Mouse (Mus musculus) heart, postnatal 0 days (tissue): ENCODE results near the gene Gm12216. TPM values are rescaled to one million over a fixed set of nuclear protein-coding genes. Genes with fewer than 3 reads are reported as not detected.
A peak's percentile ranks its signal among the peaks of the same experiment; 100 is the strongest.

Source experiments
- ATAC-seq: fragments of 200-750 bp; cut with Nextera tagmentation; 2 replicates; pipeline ENCODE4 v1.8.0; 2017; ENCODE audit warnings: low read depth, moderate number of reproducible peaks, moderate library complexity; ENCODE audit not compliant: insufficient read depth
- DNase-seq: peaks from one replicate; pipeline ENCODE4 v3.0.0-alpha.2; 2016; ENCODE audit warnings: low spot score
- H3K27ac ChIP-seq: fragments of 300-500 bp; sonication (generic); 2 replicates; pipeline ENCODE4 v1.5.1; 2014; ENCODE audit warnings: low read depth, mild to moderate bottlenecking
- H3K27me3 ChIP-seq: fragments of 300-500 bp; sonication (generic); 2 replicates; pipeline ENCODE4 v1.6.1; 2014; ENCODE audit warnings: low read length, mixed read lengths; ENCODE audit not compliant: control insufficient read depth, insufficient read depth
- H3K36me3 ChIP-seq: fragments of 300-500 bp; sonication (generic); replicated peaks from 2 replicates; pipeline ENCODE4 v1.6.1; 2014; ENCODE audit warnings: low read length, mixed read lengths; ENCODE audit not compliant: control insufficient read depth, insufficient read depth
- H3K4me1 ChIP-seq: fragments of 300-500 bp; sonication (generic); 2 replicates; pipeline ENCODE4 v1.6.1; 2014; ENCODE audit warnings: antibody characterized with exemption; ENCODE audit not compliant: control insufficient read depth, insufficient read depth
- H3K4me2 ChIP-seq: fragments of 300-500 bp; sonication (generic); 2 replicates; pipeline ENCODE4 v1.6.1; 2014; ENCODE audit warnings: low read depth, mild to moderate bottlenecking, low read length, moderate library complexity
- H3K4me3 ChIP-seq: fragments of 300-500 bp; sonication (generic); 2 replicates; pipeline ENCODE4 v1.5.1; 2014; ENCODE audit warnings: low read depth, low read length
- H3K9ac ChIP-seq: fragments of 300-500 bp; sonication (generic); replicated peaks from 2 replicates; pipeline ENCODE4 v1.6.1; 2014; ENCODE audit warnings: low read depth, low read length, mixed read lengths
- H3K9me3 ChIP-seq: fragments of 300-500 bp; sonication (generic); replicated peaks from 2 replicates; pipeline ENCODE4 v1.6.1; 2016; ENCODE audit warnings: low read length; ENCODE audit not compliant: control insufficient read depth
- CTCF ChIP-seq: IDR thresholded peaks from 2 replicates; pipeline ENCODE4 v1.5.1; 2016; ENCODE audit warnings: antibody characterized with exemption, control low read depth, low read depth
- EP300 ChIP-seq: IDR thresholded peaks from 2 replicates; pipeline ENCODE4 v1.6.1; 2016; ENCODE audit warnings: antibody characterized with exemption, low read depth
- WGBS: fragments of 180-500 bp; shearing (Covaris S2); extraction: QIAGEN DNeasy Blood & Tissue Kit; methylation state at CpG from one replicate; pipeline ENCODE4 v1.1.7; 2014; 5-methylcytosine and 5-hydroxymethylcytosine counted together
- polyA plus RNA-seq: library from polyadenylated mRNA; unstranded; fragments of >200 nt; fragmentation: Nextera tagmentation; extraction: Ambion mirVana; gene quantifications from 2 replicates; pipeline ENCODE4 v1.2.1, GENCODE M21; 2015
- total RNA-seq: library from RNA; depleted of rRNA; stranded (reverse); fragments of >200 nt; gene quantifications from 2 replicates; pipeline ENCODE4 v1.2.3, GENCODE M21; 2014; ENCODE audit warnings: low replicate concordance

The Gm12216 gene
- total and polyA plus RNA-seq, 2 experiments from 2014 or later = 1.6 TPM; not detected in 1

DNA sequence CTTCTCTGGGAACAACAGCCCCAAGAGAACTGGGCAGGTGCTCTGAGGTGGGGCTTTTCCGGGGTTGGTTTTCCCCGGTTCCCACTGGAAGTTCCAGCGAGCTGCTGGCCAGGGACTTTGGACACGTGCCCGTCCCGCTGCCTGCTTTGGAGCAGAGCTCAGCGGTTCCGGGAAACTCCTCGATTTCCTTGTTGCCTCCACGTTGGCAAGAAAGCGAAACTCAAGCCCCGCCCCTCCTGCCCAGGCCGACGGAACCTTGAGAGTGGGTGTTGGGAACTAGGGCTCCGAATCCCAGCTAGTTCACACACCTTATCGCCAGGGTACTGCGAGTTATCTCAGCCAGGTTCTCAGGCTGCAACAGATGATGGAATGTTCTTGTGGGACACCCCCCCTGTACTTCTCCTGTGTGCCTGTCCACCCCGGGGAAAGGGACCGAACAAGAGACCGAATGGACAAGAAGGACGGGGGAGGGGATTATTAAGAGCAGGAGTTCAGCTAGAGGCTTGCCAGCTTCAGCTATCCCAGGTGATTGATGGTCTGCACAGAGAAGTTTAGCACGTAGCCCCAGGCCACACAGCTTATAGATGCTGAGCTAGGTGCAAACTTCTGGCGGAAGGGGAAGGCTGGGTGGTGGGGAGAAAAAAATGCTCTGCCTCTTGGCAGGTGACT, 96.1 kb downstream of the Gm12216 start:
- WGBS = 2% methylated on average over 23 of the region's 23 CpGs
- peak; percentile 7 for ATAC-seq
- no peaks in the 10 kb centered on the region for H3K27me3 ChIP-seq
- no peaks in the 10 kb centered on the region for H3K9me3 ChIP-seq
- peak overlapping the region; percentile 40 for H3K9ac ChIP-seq
- H3K4me1 ChIP-seq = peaks cover 47% of the 10 kb centered on the region
- peak; percentile 69 for DNase-seq
- TF ChIP-seq CTCF (no peak), EP300 (no peak; the same call in 1 of the 2 replicates)
- peak overlapping the region; percentile 70 for H3K4me2 ChIP-seq
- peak overlapping the region; percentile 97 for H3K27ac ChIP-seq
- peak overlapping the region; percentile 41 for H3K4me3 ChIP-seq
- H3K36me3 ChIP-seq = no peaks in the 10 kb centered on the region

DNA sequence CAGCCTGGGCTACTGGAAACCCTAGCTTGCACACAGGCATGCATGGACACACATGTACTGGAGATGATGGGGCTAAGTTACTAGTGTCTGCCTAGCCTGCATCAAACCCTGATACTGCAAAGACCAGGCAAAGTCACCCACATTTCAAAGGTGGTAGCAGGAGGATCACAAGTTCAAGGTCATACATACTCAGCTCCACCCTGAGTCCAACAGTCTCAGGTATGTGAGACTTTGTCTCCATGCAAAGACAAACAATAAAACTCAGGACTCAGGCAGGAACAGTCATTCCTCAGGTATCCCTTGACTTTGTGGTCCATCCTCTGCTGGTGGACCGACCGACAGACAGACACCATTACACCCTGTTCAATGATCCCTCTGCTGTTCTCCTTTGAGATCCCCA, 96.6 kb downstream of the Gm12216 start:
- Histone ChIP-seq H3K9me3 (no peaks in the 10 kb centered on the region), H3K4me3 (peak overlapping the region; percentile 41), H3K27me3 (no peaks in the 10 kb centered on the region), H3K4me1 (peaks cover 47% of the 10 kb centered on the region), H3K9ac (peak overlapping the region; percentile 40; the same call in 1 of the 2 replicates), H3K36me3 (no peaks in the 10 kb centered on the region), H3K27ac (peak overlapping the region; percentile 97), H3K4me2 (peak overlapping the region; percentile 70)
- no peak for DNase-seq
- no peak for ATAC-seq
- 37% methylated on average over 2 of the region's 2 CpGs for WGBS
- TF ChIP-seq EP300 (no peak), CTCF (no peak)

DNA sequence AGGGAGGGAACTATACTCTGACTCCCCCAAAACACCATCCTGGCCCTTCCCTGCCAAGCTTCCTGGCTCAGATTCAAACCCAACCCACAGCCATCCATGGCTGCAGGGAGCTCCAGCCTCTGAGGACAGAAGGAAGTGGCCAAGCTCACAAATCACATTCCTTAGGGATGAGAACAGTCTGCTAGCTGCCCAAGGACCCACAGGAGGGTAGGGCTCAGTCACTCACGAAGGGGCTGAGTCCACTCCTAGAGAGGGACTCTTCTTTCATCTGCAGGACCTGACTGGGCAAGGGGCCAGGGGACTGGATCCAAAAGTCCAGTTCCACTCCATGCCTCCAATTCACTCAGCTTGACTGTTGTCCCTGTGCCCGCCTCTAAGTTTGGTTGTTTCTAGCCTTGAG, 97.2 kb downstream of the Gm12216 start:
- Histone ChIP-seq H3K36me3 (no peaks in the 10 kb centered on the region), H3K4me3 (no peak overlapping the region), H3K9ac (no peak overlapping the region), H3K27me3 (no peaks in the 10 kb centered on the region), H3K4me2 (no peak overlapping the region), H3K4me1 (peaks cover 47% of the 10 kb centered on the region), H3K9me3 (no peaks in the 10 kb centered on the region), H3K27ac (peak overlapping the region; percentile 97)
- WGBS = 11% methylated on average over 2 of the region's 2 CpGs
- TF ChIP-seq EP300 (no peak; the same call in 1 of the 2 replicates), CTCF (no peak)
- ATAC-seq = peak; percentile 24; the same call in 1 of the 2 replicates
- peak; percentile 76 for DNase-seq

DNA sequence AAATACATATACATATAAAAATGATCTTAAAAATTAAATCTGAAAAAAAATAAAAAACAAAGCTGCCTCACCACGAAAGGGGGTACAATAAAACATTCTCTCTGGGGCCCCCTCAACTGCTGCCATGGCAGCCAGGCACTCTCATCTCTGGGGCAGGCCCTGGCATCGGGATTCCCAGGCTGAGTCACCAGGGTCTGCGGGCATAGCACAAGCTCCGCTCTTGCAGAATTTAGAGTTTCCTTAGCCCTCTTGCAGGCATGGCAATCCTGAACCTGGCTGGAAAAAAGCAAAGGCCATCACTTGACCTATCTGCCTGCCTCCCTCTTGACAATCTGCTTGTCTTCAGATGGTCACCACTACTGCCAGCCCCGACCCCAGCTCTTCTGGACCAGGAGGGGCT, 97.8 kb downstream of the Gm12216 start:
- peaks cover 47% of the 10 kb centered on the region for H3K4me1 ChIP-seq
- 64% methylated on average over 5 of the region's 5 CpGs for WGBS

DNA sequence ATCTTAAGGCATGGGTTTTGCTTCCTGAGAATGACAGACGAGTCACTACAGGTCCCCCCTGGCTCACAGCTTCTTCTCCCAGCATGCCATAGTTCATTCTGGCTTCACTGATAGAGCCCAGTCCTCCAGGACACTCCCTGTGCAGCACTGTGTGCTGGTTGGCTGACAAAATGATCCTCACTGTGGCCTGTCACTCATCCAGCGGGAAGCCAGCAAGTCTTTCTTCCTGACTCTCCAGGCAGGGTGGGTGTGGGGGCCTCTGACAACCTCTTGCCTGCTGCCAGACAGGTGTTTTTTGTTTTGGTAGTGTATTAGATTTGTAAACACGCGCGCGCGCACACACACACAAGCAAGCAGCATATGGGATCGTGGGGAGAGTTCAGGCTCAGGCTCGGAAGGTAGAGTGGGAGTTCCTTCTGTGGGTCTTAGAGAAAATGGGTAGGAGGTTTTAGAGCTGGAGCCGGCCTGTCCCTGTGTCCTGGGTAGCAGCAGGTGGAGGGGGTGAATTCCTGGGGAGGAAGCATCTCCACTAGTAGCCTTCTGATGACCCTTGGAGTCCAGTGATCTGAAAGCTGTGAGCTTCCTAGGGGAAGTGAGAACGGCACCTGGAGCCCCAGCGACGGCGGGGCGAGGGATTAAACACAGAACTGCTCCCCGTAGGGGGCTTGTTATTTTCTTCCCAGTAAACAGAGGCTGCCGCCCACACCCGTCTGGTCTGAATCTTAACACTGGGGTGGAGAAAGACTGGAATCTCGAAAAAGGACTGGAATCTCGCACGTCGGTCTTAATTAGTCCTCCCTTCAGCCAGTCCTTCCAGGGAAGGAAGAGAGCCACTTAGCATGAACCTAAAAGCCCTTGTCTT, 99.3 kb downstream of the Gm12216 start:
- Histone ChIP-seq H3K9ac (0 out of 2 replicates have a peak overlapping the region, but pooled peaks have one; percentile 4), H3K9me3 (no peaks in the 10 kb centered on the region), H3K36me3 (no peaks in the 10 kb centered on the region), H3K4me2 (peak overlapping the region; percentile 9; the same call in 1 of the 2 replicates), H3K27me3 (no peaks in the 10 kb centered on the region), H3K4me3 (no peak overlapping the region), H3K4me1 (peaks cover 46% of the 10 kb centered on the region), H3K27ac (peak overlapping the region; percentile 54)
- no peak for TF ChIP-seq CTCF
- no peak for TF ChIP-seq EP300
- DNase-seq (peak; percentile 57), ATAC-seq (no peak)
- 30% methylated on average over 22 of the region's 22 CpGs for WGBS

More for the DNA sequence above, 97.8 kb downstream of the Gm12216 start:
- DNase-seq (no peak), ATAC-seq (no peak)
- Histone ChIP-seq H3K4me2 (no peak overlapping the region), H3K27ac (peak overlapping the region; percentile 97), H3K36me3 (no peaks in the 10 kb centered on the region), H3K4me3 (no peak overlapping the region), H3K9me3 (no peaks in the 10 kb centered on the region), H3K9ac (no peak overlapping the region), H3K27me3 (no peaks in the 10 kb centered on the region)
- TF ChIP-seq EP300 (no peak), CTCF (no peak)
